Mouse (Mus musculus): ENCODE data around the gene Sft2d1.

DNA sequence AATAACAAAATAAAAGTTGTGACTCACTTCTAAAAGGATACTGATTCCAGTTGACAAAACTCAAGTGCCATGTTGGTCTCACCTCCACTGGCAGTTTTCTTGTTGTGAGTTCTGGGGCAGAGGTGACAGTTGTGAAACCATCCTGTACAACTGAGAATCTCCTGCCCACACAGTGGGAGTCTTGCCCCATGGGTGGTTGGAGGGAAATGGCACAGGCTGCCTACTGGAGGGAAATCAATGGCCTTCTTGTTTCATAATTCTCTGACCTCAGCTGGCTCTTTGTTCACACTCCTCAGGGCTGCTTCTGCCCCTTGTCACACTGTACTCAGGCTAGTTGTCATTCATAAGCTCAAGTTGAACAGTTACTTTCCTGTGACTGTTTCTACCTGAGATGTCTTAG lies 11.4 kb upstream of the Sft2d1 start:
- no peak for TF ChIP-seq POLR2A (IDR thresholded peaks at IDR 0.05; ENCODE audit: low read depth, low read length)
- no peak for TF ChIP-seq CTCF (IDR thresholded peaks at IDR 0.05; ENCODE audit: extremely low read depth, insufficient read length, insufficient replicate concordance, low read depth, low read length)

Data from small intestine, adult 2 months (tissue).